Mouse (Mus musculus) E14TG2a.4 (cell line): Measurements from ENCODE around the gene Entpd6.

Source experiments
- CTCF ChIP-seq: conservative IDR thresholded peaks from 2 replicates; pipeline ENCODE4 v1.5.1; 2014; ENCODE audit warnings: low read length
- NANOG ChIP-seq: IDR thresholded peaks from 2 replicates; pipeline ENCODE4 v1.6.1; 2014; ENCODE audit warnings: borderline replicate concordance, low read length, mixed read lengths

DNA sequence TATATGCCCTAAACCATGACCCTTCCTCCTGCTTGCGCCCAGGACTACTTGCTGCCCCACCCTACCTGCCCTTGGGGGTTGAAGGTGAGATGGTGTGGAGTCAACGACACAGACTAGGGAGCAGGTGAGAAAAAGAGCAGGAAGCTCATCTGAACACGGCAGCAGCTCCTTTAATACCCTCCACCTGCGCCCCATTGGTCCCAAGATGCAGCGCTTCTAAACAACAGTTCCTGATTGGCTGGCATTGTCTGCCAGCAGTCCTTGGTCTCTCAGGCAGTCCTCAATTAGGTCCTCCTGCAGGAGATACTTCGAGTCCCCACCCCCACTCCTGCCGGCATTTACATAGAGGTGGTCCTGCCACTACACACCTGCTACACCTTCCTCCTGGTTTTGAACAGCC is 3.8 kb upstream of the Entpd6 start:
- TF ChIP-seq CTCF (no peak), NANOG (no peak)
